Mouse (Mus musculus) CD4-positive, CD25-positive, alpha-beta regulatory T cell, adult 4 months (primary cell): ENCODE measurements around the gene S1pr5. TPM values are rescaled to one million over a fixed set of nuclear protein-coding genes. Genes with fewer than 3 reads are reported as not detected.
"Not testable (repeated sequence)": the region's sequence is repeated elsewhere in the genome, so short reads cannot be mapped to it uniquely, and the experiment has no call there.

Source experiments
- ATAC-seq: one replicate; pipeline ENCODE4 v1.8.0; 2017
- polyA plus RNA-seq, 2 experiments: library from polyadenylated mRNA; unstranded; fragments of 100-300 nt; shearing (Covaris generic); gene quantifications; one replicate each; pipeline ENCODE4 v1.2.1; 2017

S1pr5 gene
- polyA plus RNA-seq, 2 experiments from 2014 or later = 0.12 TPM; not detected in 1

GRCm38 (mm10) chr9:21198960-21199359, 49.3 kb downstream of the S1pr5 start:
- ATAC-seq = no peak

- ATAC-seq = no peak
Measured at GRCm38 (mm10) chr9:21197981-21198380, 50.3 kb downstream of the S1pr5 start.

- ATAC-seq = no peak
Measured at GRCm38 (mm10) chr9:21196521-21197433, 51.5 kb downstream of the S1pr5 start.

GRCm38 (mm10) chr9:21195736-21196505, 52.3 kb downstream of the S1pr5 start:
- ATAC-seq = not testable (repeated sequence)

- no peak for ATAC-seq
Measured at GRCm38 (mm10) chr9:21194787-21195493, 53.3 kb downstream of the S1pr5 start.

- ATAC-seq = no peak
Measured at GRCm38 (mm10) chr9:21193786-21194185, 54.5 kb downstream of the S1pr5 start.

Other genes starting within 250 kb of the S1pr5 start
- 100 to 1,000 TPM in 1 of 2 experiments, 10 to 100 TPM in 1; 94.9 to 122 TPM for gene Mrpl4, start 245.7 kb downstream of the S1pr5 start, polyA plus RNA-seq
- gene Icam1, start 232.5 kb downstream of the S1pr5 start, polyA plus RNA-seq = 100 to 1,000 TPM in 1 of 2 experiments, 10 to 100 TPM in 1; 66.8 to 106 TPM
- 1 to 10 TPM; 2.7 to 3.5 TPM for gene Icam4, start 219.1 kb downstream of the S1pr5 start, polyA plus RNA-seq
- gene Icam5, start 216.4 kb downstream of the S1pr5 start, polyA plus RNA-seq = under 1 TPM in 1 of 2 experiments, not detected in 1; 0.20 TPM
- 1 to 10 TPM in 1 of 2 experiments, not detected in 1; 1.4 TPM for gene Zglp1, start 181.3 kb downstream of the S1pr5 start, polyA plus RNA-seq
- gene Gm49373, start 175.3 kb downstream of the S1pr5 start, polyA plus RNA-seq = under 1 TPM in 1 of 2 experiments, not detected in 1; 0.75 TPM
- 10 to 100 TPM; 13.9 to 16.5 TPM for gene Fdx1l, start 174.8 kb downstream of the S1pr5 start, polyA plus RNA-seq
- 1 to 10 TPM in 1 of 2 experiments, under 1 TPM in 1; 0.20 to 2.9 TPM for gene Gm38431, start 156.4 kb downstream of the S1pr5 start, polyA plus RNA-seq
- 10 to 100 TPM; 18.5 to 21.1 TPM for gene Raver1, start 156.4 kb downstream of the S1pr5 start, polyA plus RNA-seq
- 10 to 100 TPM; 35.2 to 77.5 TPM for gene Tyk2, start 117.2 kb downstream of the S1pr5 start, polyA plus RNA-seq
- gene Cdc37, start 98.5 kb downstream of the S1pr5 start, polyA plus RNA-seq = 100 to 1,000 TPM; 100 to 115 TPM
- 1 to 10 TPM in 1 of 2 experiments, under 1 TPM in 1; 0.67 to 1.3 TPM for gene Pde4a, start 82.7 kb downstream of the S1pr5 start, polyA plus RNA-seq
- gene Keap1, start 9.1 kb downstream of the S1pr5 start, polyA plus RNA-seq = 10 to 100 TPM; 20.1 to 43.4 TPM
- 10 to 100 TPM; 25.3 to 29.8 TPM for gene Atg4d, start 16.9 kb upstream of the S1pr5 start, polyA plus RNA-seq
- gene Kri1, start 39.5 kb upstream of the S1pr5 start, polyA plus RNA-seq = 10 to 100 TPM; 25.2 to 45.3 TPM
- gene Cdkn2d, start 43.0 kb upstream of the S1pr5 start, polyA plus RNA-seq = 100 to 1,000 TPM; 124 to 126 TPM
- gene Ap1m2, start 63.9 kb upstream of the S1pr5 start, polyA plus RNA-seq = 1 to 10 TPM; 2.4 to 2.9 TPM
- gene Slc44a2, start 72.3 kb upstream of the S1pr5 start, polyA plus RNA-seq = 100 to 1,000 TPM; 242 to 364 TPM
- gene Ilf3, start 119.4 kb upstream of the S1pr5 start, polyA plus RNA-seq = 100 to 1,000 TPM; 127 to 203 TPM
- gene Qtrt1, start 163.4 kb upstream of the S1pr5 start, polyA plus RNA-seq = 10 to 100 TPM; 32.1 to 46.9 TPM
- 100 to 1,000 TPM in 1 of 2 experiments, 10 to 100 TPM in 1; 97.0 to 119 TPM for gene Dnm2, start 176.5 kb upstream of the S1pr5 start, polyA plus RNA-seq